Mouse (Mus musculus): ENCODE measurements at regions not wholly inside any gene's neighbourhood (a gene's known extent, or its start where the extent isn't known, plus 50 kb on each side); places are given as distances from the start of the nearest gene placed in this dataset.

GRCm38 (mm10) chr6:47354515-47354914, 98.7 kb upstream of the Cul1 start:
- DNase-seq (ENCODE audit: extremely low spot score), result no peak

- DNase-seq (ENCODE audit: extremely low spot score), result no peak
Observed at GRCm38 (mm10) chr6:47355500-47355899, 97.7 kb upstream of the Cul1 start.

- no peak for DNase-seq (ENCODE audit: extremely low spot score)
Observed at GRCm38 (mm10) chr6:47356500-47356899, 96.7 kb upstream of the Cul1 start.

GRCm38 (mm10) chr6:47358686-47359085, 94.5 kb upstream of the Cul1 start:
- peak; percentile 44 for DNase-seq (ENCODE audit: extremely low spot score)

- DNase-seq (ENCODE audit: extremely low spot score), result no peak
Observed at GRCm38 (mm10) chr6:47364002-47364401, 89.2 kb upstream of the Cul1 start.

DNA sequence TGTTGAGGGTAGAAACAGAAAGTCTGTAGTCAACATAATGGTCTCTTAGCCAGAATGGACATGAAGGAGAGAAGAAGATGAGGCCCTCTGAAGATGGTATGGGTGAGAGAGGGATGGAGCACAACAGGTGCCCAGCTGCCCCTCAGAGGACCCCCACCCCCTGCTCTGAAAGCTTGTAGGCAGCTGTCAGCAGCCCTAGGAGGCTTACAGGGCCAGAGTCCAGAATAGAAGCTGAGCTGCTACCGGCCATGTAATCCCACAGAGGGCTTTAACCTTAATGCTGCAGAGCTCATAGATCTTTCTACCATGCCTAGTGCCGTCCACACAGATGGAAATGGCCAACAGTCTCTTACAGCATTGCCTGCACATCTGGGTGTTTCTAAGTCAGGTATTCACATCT, 88.6 kb upstream of the Cul1 start:
- DNase-seq (ENCODE audit: extremely low spot score), result no peak

- DNase-seq (ENCODE audit: extremely low spot score), result peak; percentile 45
Observed at GRCm38 (mm10) chr6:47365651-47366645, 87.2 kb upstream of the Cul1 start.

GRCm38 (mm10) chr6:47367461-47367860, 85.7 kb upstream of the Cul1 start:
- no peak for DNase-seq (ENCODE audit: extremely low spot score)

GRCm38 (mm10) chr6:47375705-47376104, 77.5 kb upstream of the Cul1 start:
- DNase-seq (ENCODE audit: extremely low spot score), result no peak

GRCm38 (mm10) chr6:47381451-47381850, 71.7 kb upstream of the Cul1 start:
- no peak for DNase-seq (ENCODE audit: extremely low spot score)

DNA sequence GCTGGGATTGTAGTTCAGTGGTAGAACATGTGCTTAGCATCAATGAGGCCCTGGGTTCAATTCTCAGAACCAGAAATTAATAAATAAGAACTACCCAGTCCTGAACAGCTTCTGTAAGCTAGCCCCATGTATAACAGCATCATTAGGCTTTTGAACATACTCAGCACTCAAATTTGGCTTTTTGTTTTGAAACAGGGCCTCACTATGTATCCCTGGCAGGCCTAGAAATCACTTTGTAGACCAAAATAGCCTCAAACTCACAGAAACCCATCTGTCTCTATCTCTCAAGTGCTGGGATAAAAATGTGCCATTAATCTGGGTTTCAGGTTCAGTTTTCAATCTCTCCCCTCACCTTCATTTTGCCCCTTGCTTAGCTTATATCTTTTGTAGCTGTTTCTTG, 66.6 kb upstream of the Cul1 start:
- no peak for DNase-seq (ENCODE audit: extremely low spot score)

GRCm38 (mm10) chr6:47389908-47390307, 63.3 kb upstream of the Cul1 start:
- DNase-seq (ENCODE audit: extremely low spot score), result no peak

- no peak for DNase-seq (ENCODE audit: extremely low spot score)
Observed at GRCm38 (mm10) chr6:47390436-47391002, 62.7 kb upstream of the Cul1 start.

DNA sequence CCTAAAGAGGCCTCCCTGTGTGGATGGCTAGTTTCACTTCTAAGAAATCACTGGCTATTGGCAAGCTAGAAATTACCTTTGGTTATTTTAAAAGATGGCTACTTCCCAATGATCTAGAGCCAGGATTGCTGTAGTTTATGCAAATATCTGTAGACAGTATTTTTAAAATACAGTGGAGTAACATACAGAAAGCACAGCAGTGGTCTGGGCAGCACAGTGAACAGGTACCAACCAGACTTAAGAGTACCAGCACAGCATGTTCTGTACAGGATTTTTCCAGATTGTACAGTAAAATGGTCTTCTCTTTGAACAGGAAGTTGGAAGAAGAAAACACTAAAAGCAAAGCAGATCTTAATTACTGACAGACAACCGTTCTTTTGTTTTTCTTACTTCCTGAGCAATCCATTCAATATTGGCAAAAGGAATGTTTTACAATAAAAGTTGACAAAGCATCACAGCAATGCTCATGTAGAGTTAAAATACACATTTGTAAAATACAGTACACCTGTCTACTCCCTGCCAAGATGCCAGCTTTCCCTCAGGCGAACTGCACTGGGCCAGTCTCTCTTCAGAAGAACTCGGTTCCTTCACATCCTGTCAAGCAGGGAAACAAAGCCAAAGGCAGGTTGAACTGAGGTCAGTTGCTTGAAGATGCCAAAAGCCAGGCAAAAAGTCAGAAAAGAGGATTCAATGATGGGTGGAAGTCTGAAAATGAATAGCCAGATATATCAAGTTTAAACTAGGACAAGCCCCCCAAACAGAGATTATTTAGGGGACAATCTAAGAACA, 62.0 kb upstream of the Cul1 start:
- no peak for DNase-seq (ENCODE audit: extremely low spot score)

GRCm38 (mm10) chr6:47395465-47396337, 57.5 kb upstream of the Cul1 start:
- peak; percentile 6 for DNase-seq (ENCODE audit: extremely low spot score)
